Mouse (Mus musculus): Measurements from ENCODE around the gene Cryba4. TPM values are rescaled to one million over a fixed set of nuclear protein-coding genes. Genes with fewer than 3 reads are reported as not detected.

Cryba4 gene
- total and polyA plus RNA-seq, 3 experiments: not detected

GRCm38 (mm10) chr5:112240761-112241160 lies 11.6 kb downstream of the Cryba4 start:
- Histone ChIP-seq H3K4me2 (ENCODE audit: insufficient read depth, low read depth, poor library complexity, severe bottlenecking) (peak overlapping the region; percentile 27; the same call in 1 of the 2 replicates), H3K4me3 (replicated peaks in 1 of 3; ENCODE audit: low read depth in 2 of 3, low read length in 2 of 3, poor library complexity in 1 of 3) (no peak overlapping the region), H3K9me3 (replicated peaks; ENCODE audit: low read length) (peaks cover 9% of the 10 kb centered on the region), H3K27me3 (replicated peaks) (peaks cover 55% of the 10 kb centered on the region), H3K79me2 (replicated peaks; ENCODE audit: control insufficient read depth, extremely low read depth, insufficient read depth, poor library complexity, severe bottlenecking) (no peaks in the 10 kb centered on the region), H3K36me3 (replicated peaks in 1 of 2; ENCODE audit: control insufficient read depth in 1 of 2, insufficient read depth in 1 of 2, low read length in 1 of 2) (no peaks in the 10 kb centered on the region), H3K27ac (ENCODE audit: insufficient read depth, low read depth) (no peak overlapping the region), H3K4me1 (ENCODE audit: control insufficient read depth in 1 of 2, insufficient read depth in 2 of 2) (no peaks in the 10 kb centered on the region), H3K9ac (ENCODE audit: insufficient read depth, low read depth) (no peak overlapping the region)
- dilution Hi-C loops (cut with MboI; ENCODE audit: extremely low pct_ligation_motif_present, extremely low pct_unique_long_range_greater_than_20kb, low sequenced_read_pairs): no loop called here
- peak; percentile 73 for DNase-seq (ENCODE audit: extremely low read depth)
- no peak for TF ChIP-seq NELFE (IDR thresholded peaks at IDR 0.05; ENCODE audit: low read depth, low read length)
- peak; percentile 96 for TF ChIP-seq SMC3 (IDR thresholded peaks at IDR 0.05; ENCODE audit: low read depth, low read length)
- TF ChIP-seq ZC3H11A (IDR thresholded peaks at IDR 0.05; ENCODE audit: low read depth, low read length): peak; percentile 51; the same call in 1 of the 2 replicates
- peak; percentile 28 to 90; a peak in 3 of 4 replicates for TF ChIP-seq CTCF (conservative IDR thresholded peaks at IDR 0.05 in 1 of 2, IDR thresholded peaks at IDR 0.05 in 1 of 2; ENCODE audit: low read depth in 2 of 2, low read length in 2 of 2)
- TF ChIP-seq MYC (IDR thresholded peaks at IDR 0.05; ENCODE audit: low read depth, low read length): no peak
- peak; percentile 93 for TF ChIP-seq RAD21 (IDR thresholded peaks at IDR 0.05; ENCODE audit: low read depth, low read length)
- TF ChIP-seq IRF4 (IDR thresholded peaks at IDR 0.05; ENCODE audit: low read depth, low read length): no peak
- in situ Hi-C loops (cut with MboI; ENCODE audit: low pct_ligation_motif_present, low pct_unique_long_range_greater_than_20kb, low sequenced_read_pairs): loop anchor here (5.0 to 25.0 kb wide), 3 partner anchors 77 to 797 kb away; no protein-coding TSS in a partner anchor

GRCm38 (mm10) chr5:112238781-112239482 lies 13.4 kb downstream of the Cryba4 start:
- DNase-seq (ENCODE audit: extremely low read depth): no peak
- Histone ChIP-seq H3K27me3 (replicated peaks) (peaks cover 49% of the 10 kb centered on the region), H3K36me3 (replicated peaks in 1 of 2; ENCODE audit: control insufficient read depth in 1 of 2, insufficient read depth in 1 of 2, low read length in 1 of 2) (no peaks in the 10 kb centered on the region), H3K27ac (ENCODE audit: insufficient read depth, low read depth) (no peak overlapping the region), H3K79me2 (replicated peaks; ENCODE audit: control insufficient read depth, extremely low read depth, insufficient read depth, poor library complexity, severe bottlenecking) (no peaks in the 10 kb centered on the region), H3K9ac (ENCODE audit: insufficient read depth, low read depth) (no peak overlapping the region), H3K4me2 (ENCODE audit: insufficient read depth, low read depth, poor library complexity, severe bottlenecking) (no peak overlapping the region), H3K9me3 (replicated peaks; ENCODE audit: low read length) (peaks cover 9% of the 10 kb centered on the region), H3K4me3 (replicated peaks in 1 of 3; ENCODE audit: low read depth in 2 of 3, low read length in 2 of 3, poor library complexity in 1 of 3) (no peak overlapping the region), H3K4me1 (ENCODE audit: control insufficient read depth in 1 of 2, insufficient read depth in 2 of 2) (no peaks in the 10 kb centered on the region)
- no peak for TF ChIP-seq ELF1 (IDR thresholded peaks at IDR 0.05; ENCODE audit: low read depth, low read length)
- TF ChIP-seq ZNF384 (IDR thresholded peaks at IDR 0.05; ENCODE audit: low read depth, low read length): no peak
- no peak for TF ChIP-seq TBP (conservative IDR thresholded peaks at IDR 0.05; ENCODE audit: low read depth, low read length)
- TF ChIP-seq ZC3H11A (IDR thresholded peaks at IDR 0.05; ENCODE audit: low read depth, low read length): no peak
- TF ChIP-seq MAFK (IDR thresholded peaks at IDR 0.05; ENCODE audit: insufficient replicate concordance, low read length): no peak
- TF ChIP-seq IRF4 (IDR thresholded peaks at IDR 0.05; ENCODE audit: low read depth, low read length): no peak
- TF ChIP-seq POLR2A (IDR thresholded peaks at IDR 0.05; ENCODE audit: low read depth, low read length): no peak
- dilution Hi-C loops (cut with MboI; ENCODE audit: extremely low pct_ligation_motif_present, extremely low pct_unique_long_range_greater_than_20kb, low sequenced_read_pairs) (no loop called here), in situ Hi-C loops (cut with MboI; ENCODE audit: low pct_ligation_motif_present, low pct_unique_long_range_greater_than_20kb, low sequenced_read_pairs) (loop anchor here (25.0 kb wide), 1 partner anchor 798 kb away; no protein-coding TSS in a partner anchor)
